8 mouse cellular contexts compared by ENCODE assay signal in genomic region chr9:41375984-41376651, GRCm38 (mm10).
A peak's percentile ranks its signal among the peaks of the same experiment; 100 is the strongest.
DNase-seq lines count a peak whose midpoint lies in the region; ATAC-seq and TF ChIP-seq lines count a peak whose summit lies in the region.

No protein-coding gene starts in this region.

- ATAC-seq in hindbrain, embryonic 16.5 days = peak; percentile 78
- peak; percentile 59 for ATAC-seq in limb, embryonic 12.5 days (ENCODE audit: insufficient number of reproducible peaks, insufficient read depth, low FRiP score, low TSS enrichment, low read depth)

- H3K9me3 ChIP-seq in hindbrain, embryonic 16.5 days (ENCODE audit: control insufficient read depth, low read length) = no peaks in the 10 kb centered on the region
- H3K9me3 ChIP-seq in limb, embryonic 12.5 days = no peaks in the 10 kb centered on the region

- WGBS in hindbrain, embryonic 16.5 days = 3% methylated on average over 24 of the region's 24 CpGs
- 9% methylated on average over 24 of the region's 24 CpGs for WGBS in limb, embryonic 12.5 days
- 6% methylated on average over 24 of the region's 24 CpGs for WGBS in olfactory bulb, adult 2 months

- H3K4me3 ChIP-seq in hindbrain, embryonic 16.5 days (ENCODE audit: low read length) = peak overlapping the region; percentile 36
- H3K4me3 ChIP-seq in limb, embryonic 12.5 days (replicated peaks) = peak overlapping the region; percentile 34
- peak overlapping the region; percentile 47 for H3K4me3 ChIP-seq in olfactory bulb, adult 2 months (ENCODE audit: insufficient read depth, low read depth, low read length)

- TF ChIP-seq CTCF in olfactory bulb, adult 2 months (IDR thresholded peaks at IDR 0.05; ENCODE audit: insufficient read depth, low read depth, low read length) = no peak

- peak; percentile 42; the same call in 1 of the 2 replicates for TF ChIP-seq POLR2A in olfactory bulb, adult 2 months (IDR thresholded peaks at IDR 0.05; ENCODE audit: insufficient read depth, low read depth, low read length)

- H3K27me3 ChIP-seq in hindbrain, embryonic 16.5 days (replicated peaks; ENCODE audit: control insufficient read depth, insufficient read depth, low read length) = no peaks in the 10 kb centered on the region
- no peaks in the 10 kb centered on the region for H3K27me3 ChIP-seq in limb, embryonic 12.5 days

- H3K36me3 ChIP-seq in hindbrain, embryonic 16.5 days (ENCODE audit: control insufficient read depth, insufficient read depth, low read length) = no peaks in the 10 kb centered on the region
- H3K36me3 ChIP-seq in limb, embryonic 12.5 days = no peaks in the 10 kb centered on the region

- H3K4me2 ChIP-seq in hindbrain, embryonic 16.5 days (ENCODE audit: low read length) = peak overlapping the region; percentile 59
- H3K4me2 ChIP-seq in limb, embryonic 12.5 days = peak overlapping the region; percentile 61

- H3K9ac ChIP-seq in hindbrain, embryonic 16.5 days (ENCODE audit: low read depth, low read length) = peak overlapping the region; percentile 66
- H3K9ac ChIP-seq in limb, embryonic 12.5 days (replicated peaks) = peak overlapping the region; percentile 58

- peaks cover 27% of the 10 kb centered on the region for H3K4me1 ChIP-seq in hindbrain, embryonic 16.5 days (ENCODE audit: control insufficient read depth, insufficient read depth, low read depth, low read length)
- peaks cover 47% of the 10 kb centered on the region for H3K4me1 ChIP-seq in limb, embryonic 12.5 days (replicated peaks)
- H3K4me1 ChIP-seq in olfactory bulb, adult 2 months (ENCODE audit: control insufficient read depth, insufficient read depth, low read length) = peaks cover 18% of the 10 kb centered on the region

- DNase-seq in cerebellum, adult 11-12 months = peak; percentile 6
- no peak for DNase-seq in cerebellum, adult 11 months
- peak; percentile 12 to 27 for DNase-seq in cerebellum, postnatal 36 days
- peak; percentile 34 for DNase-seq in gastrocnemius, adult 18-20 months (ENCODE audit: low spot score)
- no peak for DNase-seq in spleen, postnatal 14 days (ENCODE audit: low spot score in 2 of 2)

- H3K27ac ChIP-seq in hindbrain, embryonic 16.5 days (ENCODE audit: low read depth, low read length) = peak overlapping the region; percentile 96
- H3K27ac ChIP-seq in limb, embryonic 12.5 days = peak overlapping the region; percentile 91
- peak overlapping the region; percentile 96 for H3K27ac ChIP-seq in olfactory bulb, adult 2 months (ENCODE audit: insufficient read depth, low read depth, low read length)

Comparison
In these comparisons a context has a peak if more than half of its experiments do, and no peak if none do; other contexts are left out.
1. DNase-seq: peak in cerebellum, adult 11-12 months (single experiment), cerebellum, postnatal 36 days (2 of 2) and gastrocnemius, adult 18-20 months (single experiment); none in cerebellum, adult 11 months (single experiment) and spleen, postnatal 14 days (0 of 2).
2. Peak in every context shown above with its lines, with median percentiles within 50 percentile points of each other: H3K27ac ChIP-seq and H3K4me3 ChIP-seq.